Mouse (Mus musculus) thymus, postnatal 4 days (tissue): ENCODE measurements around the gene Rarb.

Experiments
- DNase-seq: peaks from one replicate; pipeline ENCODE4 v3.0.0; 2021

Gene Rarb

GRCm38 (mm10) chr14:16574925-16575721 lies 243.8 kb downstream of the Rarb start:
- peak; percentile 16 for DNase-seq

- DNase-seq = no peak
These were observed 245.3 kb downstream of the Rarb start for GRCm38 (mm10) chr14:16573475-16574171.

DNA sequence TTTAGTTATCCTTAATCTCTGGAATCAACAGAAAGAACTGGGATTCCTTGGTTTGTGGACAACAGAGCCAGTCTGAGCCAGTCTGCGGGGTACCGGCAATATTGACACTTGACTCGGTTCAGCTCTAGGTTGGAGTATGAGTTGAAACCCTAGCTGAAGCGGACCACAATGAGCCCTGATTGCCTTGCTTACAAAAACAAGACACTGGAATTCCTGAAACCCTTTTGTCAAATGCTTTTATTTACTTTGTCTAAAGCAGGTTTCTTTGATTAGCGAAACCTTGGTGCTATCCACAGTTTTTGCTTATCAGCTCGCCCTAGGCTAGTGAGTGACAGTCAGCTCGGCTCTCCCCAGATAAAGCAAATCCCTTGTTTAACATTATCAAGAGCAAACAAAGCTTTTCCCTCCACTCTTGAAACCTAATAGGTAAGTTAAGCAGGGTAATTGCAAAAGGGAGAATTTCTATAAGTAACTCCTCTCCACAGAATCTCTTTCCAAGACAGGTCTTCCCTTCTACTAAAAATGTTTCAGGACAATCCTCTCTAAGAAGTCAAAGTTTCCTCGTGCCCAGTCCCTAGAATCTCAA lies 246.1 kb downstream of the Rarb start:
- no peak for DNase-seq

DNA sequence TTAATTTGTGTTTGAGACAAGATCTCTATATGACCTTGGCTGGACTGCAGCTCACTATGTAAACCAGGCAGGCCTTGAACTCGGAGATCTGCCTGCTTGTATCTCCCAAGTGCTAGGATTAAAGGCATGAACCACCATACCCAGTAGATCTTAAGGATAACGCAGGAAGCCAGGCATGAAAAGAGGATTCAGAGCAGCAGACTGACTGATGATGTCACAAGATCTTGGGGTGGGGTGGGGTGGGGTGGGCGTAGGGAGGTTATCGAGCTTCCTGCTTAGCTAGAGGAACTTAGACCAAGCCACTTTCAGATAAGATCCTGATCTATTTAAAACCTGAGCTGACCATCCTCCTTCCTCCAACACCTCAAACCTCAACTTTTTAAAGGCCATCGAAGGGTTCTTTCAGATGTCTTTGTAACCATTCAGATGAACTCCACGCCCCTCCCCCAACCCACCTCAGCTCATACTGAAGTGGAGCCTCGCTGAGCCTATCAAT lies 249.4 kb downstream of the Rarb start:
- no peak for DNase-seq

DNA sequence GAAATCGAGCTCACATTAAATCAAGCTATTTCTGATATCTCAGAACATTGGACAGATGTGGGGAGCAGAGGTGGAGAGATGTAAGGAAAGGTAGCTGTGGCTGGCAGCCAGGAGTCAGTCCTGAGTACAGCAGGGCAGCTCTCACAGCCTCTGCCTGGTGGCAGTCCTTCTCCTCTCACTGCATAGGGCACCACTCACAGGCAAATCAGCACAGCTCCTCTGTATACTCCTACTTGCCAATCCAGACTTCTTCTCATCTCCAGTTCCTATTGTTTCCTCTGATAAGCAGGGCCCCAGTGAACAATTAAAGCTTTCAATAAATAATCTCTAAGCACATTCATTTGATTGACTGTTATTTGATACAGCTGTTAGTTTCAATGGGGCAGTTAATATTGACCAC lies 252.0 kb downstream of the Rarb start:
- DNase-seq = no peak

- no peak for DNase-seq
These were observed 255.0 kb downstream of the Rarb start for GRCm38 (mm10) chr14:16563912-16564311.

DNA sequence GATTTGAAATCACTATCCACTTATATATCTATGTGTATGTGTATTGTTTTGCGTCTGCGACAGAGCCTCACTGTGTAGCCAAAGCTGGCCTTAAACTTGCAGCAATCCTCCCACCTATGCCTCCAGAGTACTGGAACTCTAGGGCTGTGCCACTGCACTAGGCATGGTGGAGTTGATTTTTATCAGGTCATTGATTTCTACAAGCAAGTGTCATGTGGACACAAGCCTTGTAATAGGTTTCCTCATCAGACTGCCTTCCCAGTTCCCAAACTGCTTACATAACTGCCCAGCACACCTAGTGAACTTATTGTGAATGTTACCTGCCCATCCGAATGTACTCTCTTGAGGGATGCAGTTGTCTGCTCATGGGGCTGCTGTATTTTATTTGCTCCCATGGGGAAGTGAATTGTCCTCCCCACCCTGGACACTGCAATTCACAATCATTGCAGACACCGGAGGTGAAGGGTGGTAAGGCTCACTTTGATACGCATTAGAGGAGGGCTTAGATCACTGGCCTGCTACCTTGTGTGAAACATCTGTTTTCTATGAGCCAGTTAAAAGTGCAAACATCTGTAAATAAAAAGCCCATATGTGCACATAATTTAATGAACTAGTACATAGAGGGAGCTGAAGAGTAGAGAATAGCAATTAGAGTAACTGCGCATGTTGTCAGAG lies 257.3 kb downstream of the Rarb start:
- no peak for DNase-seq

- DNase-seq = no peak
These were observed 259.4 kb downstream of the Rarb start for GRCm38 (mm10) chr14:16559294-16560217.

- no peak for DNase-seq
These were observed 260.9 kb downstream of the Rarb start for GRCm38 (mm10) chr14:16558033-16558432.

DNA sequence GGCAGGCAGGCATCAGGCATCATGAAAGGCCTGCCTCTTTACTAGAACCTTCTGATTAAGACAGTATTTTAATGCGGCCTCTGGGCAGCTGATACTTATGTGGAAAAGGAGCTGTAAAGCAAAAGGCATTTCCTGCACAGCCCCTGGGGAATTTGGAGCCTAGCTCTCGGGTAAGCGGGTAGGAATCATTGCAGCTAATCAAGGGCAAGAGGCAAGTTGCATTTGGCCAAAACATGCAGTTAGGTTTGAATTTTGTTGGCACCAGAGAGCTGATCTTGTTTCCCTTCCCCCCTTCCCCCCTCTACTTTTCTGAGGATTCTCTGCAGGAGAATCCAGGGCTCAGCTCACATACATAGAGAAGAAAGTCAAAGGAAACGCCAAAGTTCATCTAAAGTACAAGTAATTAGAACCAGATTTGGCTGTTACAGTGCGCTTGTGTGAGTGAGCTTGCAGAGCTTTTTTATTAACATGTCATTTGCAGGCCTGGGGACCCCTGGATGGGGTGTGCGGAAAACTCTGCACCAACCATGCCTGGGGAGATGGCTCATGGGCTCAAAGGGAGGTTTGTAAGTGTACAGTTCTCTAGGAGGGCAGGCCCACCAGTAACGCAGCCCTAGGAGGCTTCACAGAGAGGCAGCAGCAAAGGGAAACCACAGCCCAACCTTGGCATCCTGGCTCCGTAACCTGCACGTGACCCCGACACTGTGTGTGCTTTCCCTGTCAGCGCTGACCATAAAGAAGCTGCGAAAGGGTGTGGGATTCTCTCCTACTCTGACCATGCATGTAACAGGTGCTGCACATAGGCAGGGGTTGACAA lies 264.1 kb downstream of the Rarb start:
- peak; percentile 13 for DNase-seq

GRCm38 (mm10) chr14:16554319-16554642 lies 264.7 kb downstream of the Rarb start:
- no peak for DNase-seq

- DNase-seq = no peak
These were observed 266.7 kb downstream of the Rarb start for GRCm38 (mm10) chr14:16552293-16552692.

- DNase-seq = no peak
These were observed 267.1 kb downstream of the Rarb start for GRCm38 (mm10) chr14:16551843-16552242.

DNA sequence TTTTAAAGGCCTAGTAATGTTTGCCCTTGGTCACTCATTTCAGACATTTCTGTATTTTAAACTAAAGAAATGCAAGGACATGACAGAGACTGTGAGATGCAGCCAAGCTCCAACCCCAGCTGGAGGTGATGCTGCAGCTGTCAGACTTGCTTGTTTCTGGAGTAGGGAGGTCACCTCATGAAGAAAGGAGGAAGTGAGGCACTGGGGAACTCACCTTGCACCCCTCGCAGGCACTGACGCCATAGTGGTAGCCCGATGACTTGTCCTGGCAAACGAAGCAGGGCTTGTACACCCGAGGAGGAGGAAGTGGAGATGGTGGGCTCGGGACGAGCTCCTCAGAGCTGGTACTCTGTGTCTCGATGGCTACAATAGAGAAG lies 270.8 kb downstream of the Rarb start:
- no peak for DNase-seq

DNA sequence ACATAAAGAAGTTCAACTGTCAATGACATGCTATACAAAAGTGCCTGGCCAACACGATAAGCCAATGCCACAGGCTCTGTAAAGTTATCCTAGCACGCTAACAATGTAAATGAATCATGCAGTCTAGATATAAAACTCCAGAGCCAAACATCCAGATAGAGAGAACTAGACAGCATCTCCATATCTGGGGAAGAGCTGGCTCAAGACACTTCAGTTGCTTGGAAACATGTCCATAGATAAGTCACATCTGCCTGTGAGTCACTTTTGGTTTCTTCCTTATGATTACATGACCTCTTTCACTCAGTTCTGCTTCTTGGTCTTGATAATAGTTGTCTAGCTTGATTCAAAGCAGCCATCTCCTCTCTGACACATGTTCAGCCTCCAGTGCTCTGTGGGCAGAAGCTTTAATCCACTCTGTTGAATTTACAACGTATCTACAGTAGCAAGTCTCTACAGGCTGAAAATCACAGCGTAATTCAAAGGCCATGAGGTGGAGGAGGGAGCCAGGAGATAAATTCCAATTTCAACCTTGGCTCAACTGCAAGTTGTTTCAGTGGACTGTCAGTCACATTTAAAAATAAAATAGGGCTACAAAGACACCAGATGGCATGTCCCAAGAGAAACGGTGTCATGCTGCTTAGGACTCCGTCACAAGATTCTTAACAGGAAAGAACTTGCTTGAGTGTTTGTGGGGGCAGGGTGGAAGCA lies 271.3 kb downstream of the Rarb start:
- no peak for DNase-seq

GRCm38 (mm10) chr14:16544995-16545394 lies 274.0 kb downstream of the Rarb start:
- DNase-seq = no peak

- DNase-seq = no peak
These were observed 277.3 kb downstream of the Rarb start for GRCm38 (mm10) chr14:16541641-16542040.

DNA sequence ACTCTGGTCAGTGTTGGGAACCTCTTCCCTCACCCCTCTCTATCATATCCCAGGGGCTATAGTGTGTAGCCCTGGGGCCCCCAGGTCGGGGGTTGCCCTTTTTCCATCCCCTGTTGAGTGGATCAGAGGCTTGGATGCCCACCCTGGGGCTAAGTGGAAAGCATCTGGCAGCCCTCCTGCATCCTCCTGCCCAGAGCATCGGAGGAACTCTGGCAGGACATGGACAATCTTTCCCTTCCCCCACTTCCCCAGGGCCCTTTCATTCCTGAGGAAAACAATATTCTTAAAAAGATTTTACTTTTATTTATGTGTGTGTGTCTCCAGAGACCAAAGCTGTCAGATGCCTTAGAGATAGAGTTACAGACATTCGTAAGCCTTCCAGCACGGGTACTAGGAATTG lies 281.5 kb downstream of the Rarb start:
- DNase-seq = no peak

- no peak for DNase-seq
These were observed 290.3 kb downstream of the Rarb start for GRCm38 (mm10) chr14:16528631-16529030.

DNA sequence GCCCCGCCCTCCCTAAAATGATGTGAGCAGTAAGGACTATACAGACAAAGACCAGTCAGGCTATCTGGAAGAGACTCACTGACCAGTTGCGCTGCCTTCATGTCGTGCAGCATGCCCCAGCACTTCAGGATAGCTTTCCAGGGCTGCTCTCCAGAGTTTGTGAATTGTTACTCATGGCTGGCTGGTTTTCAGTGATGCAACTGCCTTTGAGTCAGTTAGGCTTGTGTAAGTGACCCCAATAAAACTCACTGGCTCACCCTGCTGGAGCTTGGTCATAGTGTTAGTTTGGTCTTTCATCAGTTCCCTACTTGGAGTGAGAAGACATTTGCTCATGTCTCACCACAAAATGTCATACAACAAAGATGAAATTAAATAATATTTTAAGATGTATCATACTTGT lies 292.8 kb downstream of the Rarb start:
- no peak for DNase-seq
